Mouse (Mus musculus) splenic B cell, adult 2 months (primary cell): ENCODE results near the gene Ghitm.
"Not testable (repeated sequence)": the region's sequence is repeated elsewhere in the genome, so short reads cannot be mapped to it uniquely, and the experiment has no call there.

Experiments
- DNase-seq: peaks from one replicate; pipeline ENCODE4 v3.0.0-alpha.2; 2011; ENCODE audit warnings: low read depth, low spot score
- H3K27me3 ChIP-seq: 2 replicates; pipeline ENCODE4 v1.6.1; 2012; ENCODE audit warnings: mild to moderate bottlenecking, low read length, moderate library complexity, mixed read lengths; ENCODE audit not compliant: control insufficient read depth, poor library complexity, insufficient read depth, severe bottlenecking
- H3K36me3 ChIP-seq: 2 replicates; pipeline ENCODE4 v1.6.1; 2012; ENCODE audit warnings: mild to moderate bottlenecking, low read length, moderate library complexity, mixed read lengths; ENCODE audit not compliant: control insufficient read depth, poor library complexity, insufficient read depth, severe bottlenecking

The Ghitm gene

DNA sequence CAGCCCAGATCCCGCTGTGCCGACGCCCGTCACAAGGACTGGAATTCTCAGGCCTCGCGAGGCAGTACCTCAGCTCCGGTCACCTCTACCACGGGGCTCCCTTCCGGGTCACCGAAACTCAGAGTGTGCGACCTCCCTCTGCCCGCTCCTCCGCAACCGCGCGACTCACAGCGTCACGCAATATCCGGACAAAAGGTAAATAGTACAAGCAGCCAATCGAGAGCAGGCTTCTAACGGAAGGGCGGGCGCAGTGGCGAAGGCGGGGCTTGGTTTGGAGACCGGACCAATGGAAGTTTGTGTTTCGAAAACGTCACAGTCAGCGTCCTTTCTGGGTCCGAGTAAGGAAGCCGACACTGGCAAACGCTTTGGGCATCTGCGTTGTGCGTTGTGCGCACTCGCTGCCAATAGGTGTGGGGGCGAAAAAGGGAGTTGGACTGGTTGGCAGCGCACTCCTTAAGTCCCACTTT, at the start of gene Ghitm:
Gene Ghitm, minus strand, starts transcription at position 146 of the 467 bp plus-strand sequence.
- peak; percentile 98 for DNase-seq

DNA sequence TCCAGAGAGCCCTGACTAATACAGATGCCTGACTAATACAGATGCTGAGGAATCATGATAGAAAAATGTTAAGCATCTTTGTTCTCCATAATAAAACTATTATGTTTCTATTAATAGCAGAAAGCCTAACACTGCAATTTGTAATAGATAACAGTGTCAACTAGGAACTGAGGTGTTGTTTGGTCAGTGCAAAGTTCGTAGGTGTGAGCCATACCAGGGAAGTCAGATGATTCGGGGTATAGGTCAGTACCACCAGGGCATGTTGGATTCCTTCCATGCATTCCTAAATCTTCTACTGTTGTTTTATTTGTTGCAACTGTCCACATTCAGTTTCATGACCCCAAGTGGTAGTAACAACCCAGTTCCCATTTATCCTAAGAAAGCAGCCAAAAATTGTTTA, 49.8 kb upstream of the Ghitm start:
- no peak for DNase-seq
- no peaks in the 10 kb centered on the region for H3K36me3 ChIP-seq
- H3K27me3 ChIP-seq = no peaks in the 10 kb centered on the region

More for the DNA sequence above, at the start of gene Ghitm:
- Histone ChIP-seq H3K27me3 (no peaks in the 10 kb centered on the region), H3K36me3 (peaks cover 11% of the 10 kb centered on the region)

DNA sequence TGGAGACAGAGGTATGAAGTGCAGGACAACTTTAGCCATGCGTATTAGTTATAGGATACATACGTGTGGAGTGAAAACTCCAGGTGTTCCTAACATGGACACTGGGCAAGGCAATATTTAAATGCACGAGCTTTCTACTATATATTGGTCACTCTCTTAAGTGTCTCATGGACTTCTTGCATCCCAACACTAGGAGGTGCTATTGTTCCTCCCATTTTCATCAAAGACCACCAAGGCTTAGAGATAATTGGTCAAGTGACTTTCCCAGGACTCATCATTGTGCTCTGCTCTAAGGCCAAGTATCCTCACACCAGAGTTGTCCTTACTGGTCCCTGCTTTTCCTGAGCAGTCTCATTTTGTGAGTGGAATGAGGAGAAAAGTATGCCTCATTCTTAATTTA, 39.4 kb upstream of the Ghitm start:
- H3K36me3 ChIP-seq = no peaks in the 10 kb centered on the region
- no peaks in the 10 kb centered on the region for H3K27me3 ChIP-seq
- peak; percentile 12 for DNase-seq

DNA sequence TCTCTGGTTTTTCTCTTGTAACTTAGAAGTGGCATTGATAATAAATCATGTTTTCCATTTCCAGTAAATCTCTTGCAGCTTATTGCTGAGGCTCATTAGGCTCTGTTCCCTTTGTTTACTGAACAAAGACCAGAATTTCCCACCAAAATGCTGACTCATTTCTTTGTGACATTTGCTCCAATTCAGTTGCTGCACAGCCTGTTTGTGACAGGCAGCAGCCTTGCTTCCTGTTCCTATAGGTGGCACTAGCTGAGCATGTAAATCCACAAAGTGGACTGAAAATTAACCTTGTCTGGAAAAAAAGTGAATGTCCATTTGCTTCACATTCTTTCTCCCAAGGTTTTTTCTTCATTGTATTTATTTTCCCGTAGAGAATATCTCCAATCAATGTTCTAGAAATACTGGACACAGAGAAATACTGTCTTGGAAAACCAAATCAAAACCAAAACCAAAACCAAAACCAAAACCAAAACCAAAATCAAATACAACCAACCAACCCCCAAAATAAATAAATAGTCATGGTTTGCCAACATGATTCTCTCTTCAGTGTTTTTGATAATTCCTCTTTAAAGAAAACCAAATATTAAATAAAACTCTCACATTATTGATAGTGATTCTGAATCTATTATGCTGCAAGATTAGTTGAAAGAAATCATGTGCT, 30.3 kb upstream of the Ghitm start:
- H3K36me3 ChIP-seq = no peaks in the 10 kb centered on the region
- DNase-seq = peak; percentile 3
- H3K27me3 ChIP-seq = no peaks in the 10 kb centered on the region

DNA sequence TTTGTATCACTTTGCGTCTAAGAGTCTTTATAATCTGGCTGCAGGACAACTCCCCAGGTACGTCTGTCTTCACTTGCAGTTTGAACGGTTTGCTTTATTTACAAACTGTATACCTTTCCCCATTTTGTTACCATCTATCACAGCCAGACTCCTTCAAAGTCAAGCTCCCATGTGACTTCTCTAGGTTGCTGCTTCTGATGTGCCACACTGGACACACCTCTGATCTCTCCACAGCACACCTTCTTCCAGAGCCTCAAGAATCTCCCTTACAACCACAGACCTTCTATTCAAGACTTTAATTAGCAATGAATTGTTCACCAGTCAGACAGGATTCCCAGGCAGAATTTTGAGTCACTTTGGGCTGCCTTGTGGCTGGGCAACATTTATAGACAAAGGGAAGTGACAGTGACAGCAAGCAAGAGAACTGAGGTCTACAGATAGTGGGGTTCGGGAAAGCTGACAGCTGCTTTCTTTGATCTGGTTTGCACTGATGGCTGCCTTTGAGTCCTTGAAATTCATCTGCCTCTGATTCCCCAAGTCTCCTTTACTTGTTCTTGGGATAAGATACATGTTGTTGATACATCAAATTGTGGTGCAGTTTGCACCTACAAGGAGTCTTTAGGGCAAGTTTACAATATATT, 29.4 kb upstream of the Ghitm start:
- Histone ChIP-seq H3K36me3 (no peaks in the 10 kb centered on the region), H3K27me3 (no peaks in the 10 kb centered on the region)
- DNase-seq = no peak

DNA sequence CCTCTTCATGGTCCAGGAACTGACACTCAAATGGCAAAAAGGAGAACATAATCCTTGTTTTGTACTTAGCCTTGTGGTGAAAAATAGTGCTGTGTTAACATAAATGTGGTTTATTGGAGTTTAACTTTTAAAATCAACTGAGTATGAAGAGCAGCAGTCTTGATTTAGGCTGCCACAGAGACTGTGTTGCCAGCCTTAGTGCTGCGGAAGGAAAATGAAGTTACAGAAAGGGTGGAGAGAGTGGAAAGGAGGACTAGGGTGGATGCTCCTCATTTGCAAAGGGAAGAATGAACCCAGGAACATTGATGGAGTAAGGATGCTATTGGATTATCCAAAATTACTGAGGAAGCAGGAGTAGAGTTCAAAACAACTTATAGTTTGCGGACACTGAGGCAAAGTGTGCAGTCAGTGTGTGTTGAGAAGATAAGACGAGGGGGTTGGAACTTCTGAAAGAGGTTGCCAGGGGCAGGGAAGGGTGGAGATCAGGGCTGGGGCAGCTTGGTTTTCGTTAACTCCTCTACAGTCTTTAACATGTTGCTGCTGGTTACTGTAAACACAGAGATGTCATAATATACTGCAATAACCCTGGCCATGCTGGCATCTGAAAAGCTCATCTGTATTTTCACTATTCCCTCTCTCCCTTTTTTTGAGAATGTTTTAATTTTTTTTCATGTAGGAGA, 28.3 kb upstream of the Ghitm start:
- Histone ChIP-seq H3K36me3 (no peaks in the 10 kb centered on the region), H3K27me3 (no peaks in the 10 kb centered on the region)
- DNase-seq = no peak

DNA sequence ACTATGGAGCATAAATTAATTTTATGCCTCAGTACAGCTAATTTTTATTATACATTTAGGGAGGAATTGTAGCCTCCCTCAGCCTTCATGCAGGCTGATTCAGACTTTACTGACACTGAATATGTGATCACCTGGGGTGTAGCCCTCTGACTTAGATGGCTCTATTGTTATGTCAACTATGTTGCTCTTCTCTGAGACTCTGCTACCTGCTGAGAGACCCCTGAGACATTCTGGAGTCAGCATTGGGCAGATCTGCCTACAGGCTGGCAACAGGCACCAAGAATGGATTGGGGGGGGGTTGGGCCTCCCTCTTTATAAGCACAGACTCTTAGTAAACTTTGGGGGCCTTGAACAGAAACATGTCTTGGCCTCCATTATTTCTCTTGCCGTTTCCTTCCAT, 19.3 kb upstream of the Ghitm start:
- Histone ChIP-seq H3K36me3 (no peaks in the 10 kb centered on the region), H3K27me3 (no peaks in the 10 kb centered on the region; the same call in 1 of the 2 replicates)
- no peak for DNase-seq

DNA sequence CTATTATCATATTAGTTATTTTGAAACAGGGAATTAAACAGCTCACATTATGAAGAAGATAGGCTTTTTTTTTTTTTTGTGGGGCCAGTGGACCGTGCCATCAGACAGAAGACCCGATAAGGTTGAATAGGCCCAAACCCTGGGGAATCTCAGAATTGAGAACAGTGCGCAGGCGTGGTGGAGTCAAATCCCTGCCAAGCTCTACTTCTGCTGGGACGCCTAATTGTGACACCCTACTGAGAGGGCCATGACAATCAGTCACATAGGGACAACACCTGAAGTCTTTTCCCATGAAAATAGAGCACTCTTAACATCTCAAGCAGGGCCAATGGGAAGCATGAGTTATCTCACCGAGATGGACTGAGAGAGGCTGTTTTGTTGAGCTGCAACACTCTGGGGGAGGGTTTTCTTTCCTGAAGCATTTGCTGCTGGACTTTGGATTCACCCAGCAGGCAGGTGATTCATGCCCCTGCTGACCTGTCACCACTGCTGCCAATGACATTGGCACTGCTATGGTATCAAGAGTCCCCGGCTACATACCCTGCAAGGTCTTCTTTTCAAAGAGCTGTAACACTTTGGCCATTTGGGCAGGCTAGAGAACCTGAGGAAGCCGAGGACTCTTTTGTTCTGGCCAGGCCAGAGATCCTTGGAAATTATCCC, 4.1 kb upstream of the Ghitm start:
- peak; percentile 34 for DNase-seq
- Histone ChIP-seq H3K36me3 (no peaks in the 10 kb centered on the region), H3K27me3 (0 out of 2 replicates have a peak, but pooled peaks cover 2% of the 10 kb centered on the region)

DNA sequence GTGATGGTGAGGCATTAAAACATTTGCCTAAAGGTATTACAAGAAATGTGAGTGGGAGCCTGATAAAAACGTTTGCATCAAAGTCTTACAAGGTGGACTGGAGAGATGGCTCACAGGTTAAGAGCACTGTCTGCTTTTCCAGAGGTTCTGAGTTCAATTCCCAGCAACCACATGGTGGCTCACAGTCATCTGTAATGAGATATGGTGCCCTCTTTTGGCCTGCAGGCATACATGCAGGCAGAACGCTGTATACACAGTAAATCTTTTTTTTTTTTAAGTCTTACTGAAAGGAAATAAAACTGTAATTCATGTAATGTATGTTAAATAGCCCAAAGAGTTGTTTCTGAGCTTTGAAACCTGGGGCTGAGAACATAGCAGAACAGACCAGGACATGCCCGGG, 2.5 kb upstream of the Ghitm start:
- DNase-seq, H3K27me3 ChIP-seq, H3K36me3 ChIP-seq: not testable (repeated sequence)

DNA sequence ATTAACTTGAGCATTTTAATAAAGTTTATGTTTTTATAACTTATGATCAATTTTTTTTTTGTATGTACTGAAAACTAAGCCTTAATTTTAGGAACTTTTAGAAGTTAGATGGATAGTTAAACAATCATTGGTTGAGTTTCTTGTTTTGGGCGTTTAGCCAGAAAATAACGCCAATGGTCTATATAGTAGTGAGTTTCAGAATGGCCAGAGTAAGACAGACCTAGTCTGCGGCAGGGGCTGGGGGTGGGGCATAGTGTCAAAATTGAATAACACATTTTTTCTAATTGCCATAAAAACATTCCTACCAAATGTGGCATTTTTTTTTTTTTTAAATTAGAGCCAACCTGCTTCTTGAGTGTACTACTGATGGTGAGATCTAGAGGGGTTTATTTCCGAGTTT, 1.0 kb upstream of the Ghitm start:
- no peak for DNase-seq
- Histone ChIP-seq H3K36me3 (0 out of 2 replicates have a peak, but pooled peaks cover 9% of the 10 kb centered on the region), H3K27me3 (0 out of 2 replicates have a peak, but pooled peaks cover 2% of the 10 kb centered on the region)

DNA sequence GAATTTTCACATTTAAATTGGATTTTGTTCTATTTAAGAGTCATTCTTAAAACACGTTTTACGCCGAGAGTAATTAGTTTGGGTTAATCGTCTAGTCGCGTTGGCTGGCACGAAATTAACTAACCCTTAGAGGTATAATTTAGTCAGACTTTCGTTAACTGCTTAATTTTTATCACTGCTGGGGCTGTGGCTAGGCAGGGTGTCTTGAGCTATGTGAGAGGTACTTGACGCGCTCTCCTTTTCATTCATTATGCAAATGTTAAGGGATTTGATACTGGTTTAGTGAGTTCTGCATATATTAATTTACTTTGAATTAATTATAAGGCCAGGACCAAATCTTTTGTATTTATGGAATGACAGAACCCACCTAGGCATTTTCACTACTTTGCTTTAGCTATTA, 599 bp upstream of the Ghitm start:
- Histone ChIP-seq H3K36me3 (peaks cover 11% of the 10 kb centered on the region; the same call in 1 of the 2 replicates), H3K27me3 (0 out of 2 replicates have a peak, but pooled peaks cover 2% of the 10 kb centered on the region)
- DNase-seq = peak; percentile 50

DNA sequence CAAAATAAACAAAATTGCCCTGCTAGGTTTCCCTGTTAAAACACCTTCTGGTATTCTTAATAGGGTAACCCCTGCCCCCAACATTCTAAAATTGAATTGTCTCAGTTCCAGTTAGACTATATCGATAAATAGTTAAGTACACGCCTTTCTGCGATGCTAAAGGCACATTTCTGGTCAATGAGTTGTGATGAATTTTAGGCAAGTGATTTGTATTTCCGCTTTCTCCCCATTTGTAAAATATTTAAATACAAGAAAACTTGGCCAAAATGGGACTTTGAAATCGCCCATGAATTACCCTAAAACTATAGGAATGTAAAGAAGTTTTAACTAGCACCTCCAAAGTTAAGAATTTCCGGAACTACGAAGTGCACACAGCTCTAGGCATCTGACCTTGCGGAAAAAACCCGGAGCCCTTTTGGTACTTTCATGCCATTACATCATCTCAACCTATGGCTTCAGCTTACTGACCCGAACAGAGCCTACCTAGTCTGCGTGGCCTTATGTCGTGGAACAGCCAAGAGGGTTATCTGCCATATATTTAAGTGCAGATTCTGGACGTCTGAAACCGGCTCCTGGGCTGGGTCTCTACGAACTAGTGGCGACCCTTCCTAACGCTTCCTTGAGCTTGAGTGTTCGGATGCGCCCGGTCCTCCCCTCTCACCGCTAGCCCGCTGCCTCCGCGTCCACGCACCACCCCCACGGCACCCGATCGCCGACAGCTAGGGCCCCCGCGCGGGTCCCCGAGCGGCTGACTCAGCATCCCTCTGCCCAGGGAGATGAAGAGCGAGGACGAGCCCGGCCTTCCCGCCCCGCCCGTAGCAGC, 557 bp downstream of the Ghitm start:
- H3K27me3 ChIP-seq = no peaks in the 10 kb centered on the region
- DNase-seq = peak; percentile 85
- H3K36me3 ChIP-seq = peaks cover 11% of the 10 kb centered on the region

DNA sequence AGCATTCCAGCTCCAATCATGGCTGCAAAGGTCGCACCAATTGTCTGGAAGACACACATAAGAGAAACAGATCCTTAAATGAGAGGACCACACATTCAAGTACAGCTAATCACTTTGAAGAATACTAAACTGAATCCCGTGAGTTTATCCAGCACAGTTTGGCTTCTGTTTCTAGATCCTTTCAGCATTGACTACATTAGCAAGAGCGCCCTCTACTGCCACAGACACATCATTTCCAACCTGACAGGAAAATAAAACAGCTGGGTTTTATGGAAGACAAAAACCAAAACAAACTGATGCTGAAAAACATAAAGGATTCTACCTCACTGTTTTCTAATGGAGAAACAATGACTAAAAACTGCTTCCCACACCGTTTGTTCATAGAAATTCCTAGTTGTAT, 7.4 kb downstream of the Ghitm start:
- DNase-seq = peak; percentile 71
- H3K27me3 ChIP-seq = no peaks in the 10 kb centered on the region
- H3K36me3 ChIP-seq = peaks cover 15% of the 10 kb centered on the region

DNA sequence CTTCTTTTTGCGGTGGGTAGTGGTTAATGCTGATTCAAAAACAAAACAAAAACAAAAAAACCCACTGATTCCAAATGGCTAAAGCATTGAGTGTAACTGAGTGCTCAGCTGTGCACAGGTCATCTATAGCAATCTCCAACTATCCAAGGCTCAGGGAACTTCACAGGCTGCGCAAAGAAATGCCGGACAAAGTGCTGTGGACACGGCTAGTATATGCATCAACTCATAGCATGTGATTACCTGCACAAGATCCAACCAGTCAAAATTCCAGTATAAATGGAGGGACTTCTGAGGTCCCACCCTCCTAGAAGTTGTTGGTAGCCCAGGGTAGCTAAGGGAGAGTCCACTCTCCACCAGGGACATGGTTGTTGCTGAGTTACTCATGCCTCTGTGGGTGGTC, 15.8 kb downstream of the Ghitm start:
- DNase-seq = no peak
- Histone ChIP-seq H3K27me3 (no peaks in the 10 kb centered on the region), H3K36me3 (no peaks in the 10 kb centered on the region; the same call in none of the 2 replicates)
